Mouse (Mus musculus): ENCODE measurements around the gene Pttg1ip. TPM values are rescaled to one million over a fixed set of nuclear protein-coding genes. Genes with fewer than 3 reads are reported as not detected.
A peak's percentile ranks its signal among the peaks of the same experiment; 100 is the strongest.

Gene Pttg1ip
- 100 to 1,000 TPM; 113 to 119 TPM for total RNA-seq (2021)

GRCm38 (mm10) chr10:77581408-77582284 is at the start of gene Pttg1ip:
TSS of gene Pttg1ip (plus strand) at chr10:77581720.
- peak; percentile 97 for DNase-seq

- no peak for DNase-seq
These were observed 49.5 kb upstream of the Pttg1ip start for GRCm38 (mm10) chr10:77532020-77532413.

- no peak for DNase-seq
These were observed 44.8 kb upstream of the Pttg1ip start for GRCm38 (mm10) chr10:77536727-77537126.

GRCm38 (mm10) chr10:77537215-77538209 is 44.0 kb upstream of the Pttg1ip start:
- no peak for DNase-seq

GRCm38 (mm10) chr10:77539320-77539945 is 42.1 kb upstream of the Pttg1ip start:
- no peak for DNase-seq

- no peak for DNase-seq
These were observed 40.9 kb upstream of the Pttg1ip start for GRCm38 (mm10) chr10:77540576-77541102.

GRCm38 (mm10) chr10:77541864-77542666 is 39.5 kb upstream of the Pttg1ip start:
- no peak for DNase-seq

- DNase-seq = peak; percentile 29
These were observed 38.3 kb upstream of the Pttg1ip start for GRCm38 (mm10) chr10:77543226-77543625.

- peak; percentile 58 for DNase-seq
These were observed 36.6 kb upstream of the Pttg1ip start for GRCm38 (mm10) chr10:77544916-77545315.

GRCm38 (mm10) chr10:77548576-77548975 is 32.9 kb upstream of the Pttg1ip start:
- no peak for DNase-seq

- DNase-seq = peak; percentile 16
These were observed 30.6 kb upstream of the Pttg1ip start for GRCm38 (mm10) chr10:77550874-77551273.

- DNase-seq = no peak
These were observed 29.4 kb upstream of the Pttg1ip start for GRCm38 (mm10) chr10:77552162-77552561.

GRCm38 (mm10) chr10:77553285-77553684 is 28.2 kb upstream of the Pttg1ip start:
- no peak for DNase-seq

GRCm38 (mm10) chr10:77554918-77555317 is 26.6 kb upstream of the Pttg1ip start:
- DNase-seq = no peak

GRCm38 (mm10) chr10:77556631-77557030 is 24.9 kb upstream of the Pttg1ip start:
- DNase-seq = no peak

GRCm38 (mm10) chr10:77557641-77558040 is 23.9 kb upstream of the Pttg1ip start:
- DNase-seq = no peak

- DNase-seq = no peak
These were observed 21.4 kb upstream of the Pttg1ip start for GRCm38 (mm10) chr10:77560090-77560489.

- no peak for DNase-seq
These were observed 20.7 kb upstream of the Pttg1ip start for GRCm38 (mm10) chr10:77560830-77561229.

GRCm38 (mm10) chr10:77561508-77561907 is 20.0 kb upstream of the Pttg1ip start:
- DNase-seq = no peak

GRCm38 (mm10) chr10:77565005-77565404 is 16.5 kb upstream of the Pttg1ip start:
- DNase-seq = no peak

GRCm38 (mm10) chr10:77566651-77567050 is 14.9 kb upstream of the Pttg1ip start:
- DNase-seq = peak; percentile 94
